Mouse (Mus musculus): ENCODE data around the gene Kel. TPM values are rescaled to one million over a fixed set of nuclear protein-coding genes. Genes with fewer than 3 reads are reported as not detected.

Gene Kel
- polyA plus RNA-seq, 1 experiment: not detected

GRCm38 (mm10) chr6:41662320-41662719 lies 41.8 kb downstream of the Kel start:
- Histone ChIP-seq H3ac (ENCODE audit: control insufficient read depth, insufficient read length) (no peak overlapping the region), H3K27me3 (ENCODE audit: control insufficient read depth, insufficient read depth, insufficient read length) (peaks cover 5% of the 10 kb centered on the region), H3K79me2 (ENCODE audit: control insufficient read depth, insufficient read depth) (no peaks in the 10 kb centered on the region), H3K4me2 (ENCODE audit: low read depth) (no peak overlapping the region), H3K36me3 (ENCODE audit: control insufficient read depth, insufficient read depth) (no peaks in the 10 kb centered on the region), H3K4me3 (no peak overlapping the region)
- no peak for TF ChIP-seq POLR2AphosphoS2 (IDR thresholded peaks at IDR 0.05; ENCODE audit: insufficient read length, low read depth)

GRCm38 (mm10) chr6:41658487-41658886 lies 45.7 kb downstream of the Kel start:
- Histone ChIP-seq H3ac (ENCODE audit: control insufficient read depth, insufficient read length) (no peak overlapping the region), H3K4me3 (no peak overlapping the region), H3K79me2 (ENCODE audit: control insufficient read depth, insufficient read depth) (no peaks in the 10 kb centered on the region), H3K4me2 (ENCODE audit: low read depth) (no peak overlapping the region), H3K27me3 (ENCODE audit: control insufficient read depth, insufficient read depth, insufficient read length) (no peaks in the 10 kb centered on the region), H3K36me3 (ENCODE audit: control insufficient read depth, insufficient read depth) (no peaks in the 10 kb centered on the region)
- no peak for TF ChIP-seq CEBPB (IDR thresholded peaks at IDR 0.05; ENCODE audit: insufficient read depth, poor library complexity, severe bottlenecking)
- no peak for TF ChIP-seq TCF12 (IDR thresholded peaks at IDR 0.05; ENCODE audit: insufficient read depth, poor library complexity, severe bottlenecking)
- no peak for TF ChIP-seq POLR2A (IDR thresholded peaks at IDR 0.05; ENCODE audit: insufficient read length, low read depth)
- no peak for TF ChIP-seq MYOD1 (IDR thresholded peaks at IDR 0.05; ENCODE audit: control insufficient read depth in 1 of 3, insufficient read length in 2 of 3, low read depth in 2 of 3)
- TF ChIP-seq REST (IDR thresholded peaks at IDR 0.05; ENCODE audit: insufficient read depth, insufficient read length): no peak
- TF ChIP-seq MYOG (IDR thresholded peaks at IDR 0.05; ENCODE audit: control insufficient read depth in 1 of 3, insufficient read depth in 1 of 3, insufficient read length in 2 of 3, low read depth in 2 of 3): no peak
- no peak for TF ChIP-seq TCF3 (IDR thresholded peaks at IDR 0.05; ENCODE audit: insufficient read length, low read depth)
- TF ChIP-seq POLR2AphosphoS2 (IDR thresholded peaks at IDR 0.05; ENCODE audit: insufficient read length, low read depth): no peak

- Histone ChIP-seq H3K4me3 (no peak overlapping the region), H3K36me3 (ENCODE audit: control insufficient read depth, insufficient read depth) (no peaks in the 10 kb centered on the region), H3K79me2 (ENCODE audit: control insufficient read depth, insufficient read depth) (no peaks in the 10 kb centered on the region), H3K4me2 (ENCODE audit: low read depth) (no peak overlapping the region), H3ac (ENCODE audit: control insufficient read depth, insufficient read length) (no peak overlapping the region), H3K27me3 (ENCODE audit: control insufficient read depth, insufficient read depth, insufficient read length) (no peaks in the 10 kb centered on the region)
- TF ChIP-seq MYOG (IDR thresholded peaks at IDR 0.05; ENCODE audit: control insufficient read depth in 1 of 3, insufficient read depth in 1 of 3, insufficient read length in 2 of 3, low read depth in 2 of 3) (no peak), REST (IDR thresholded peaks at IDR 0.05; ENCODE audit: insufficient read depth, insufficient read length) (no peak), POLR2AphosphoS2 (IDR thresholded peaks at IDR 0.05; ENCODE audit: insufficient read length, low read depth) (no peak), SRF (IDR thresholded peaks at IDR 0.05; ENCODE audit: control insufficient read depth, insufficient read length, low read depth) (no peak), MAX (IDR thresholded peaks at IDR 0.05; ENCODE audit: low read depth) (no peak), CEBPB (IDR thresholded peaks at IDR 0.05; ENCODE audit: insufficient read depth, poor library complexity, severe bottlenecking) (no peak), TCF3 (IDR thresholded peaks at IDR 0.05; ENCODE audit: insufficient read length, low read depth) (no peak), MYOD1 (IDR thresholded peaks at IDR 0.05; ENCODE audit: control insufficient read depth in 1 of 3, insufficient read length in 2 of 3, low read depth in 2 of 3) (no peak), E2F4 (IDR thresholded peaks at IDR 0.05; ENCODE audit: insufficient read depth) (no peak), TCF12 (IDR thresholded peaks at IDR 0.05; ENCODE audit: insufficient read depth, poor library complexity, severe bottlenecking) (no peak), USF1 (IDR thresholded peaks at IDR 0.05; ENCODE audit: low read depth) (no peak), POLR2A (IDR thresholded peaks at IDR 0.05; ENCODE audit: insufficient read length, low read depth) (no peak)
Measured at GRCm38 (mm10) chr6:41654648-41655047, 49.5 kb downstream of the Kel start.

GRCm38 (mm10) chr6:41653173-41653572 lies 51.0 kb downstream of the Kel start:
- no peaks in the 10 kb centered on the region for H3K27me3 ChIP-seq (ENCODE audit: control insufficient read depth, insufficient read depth, insufficient read length)
- H3K79me2 ChIP-seq (ENCODE audit: control insufficient read depth, insufficient read depth): no peaks in the 10 kb centered on the region
- no peak overlapping the region for H3ac ChIP-seq (ENCODE audit: control insufficient read depth, insufficient read length)
- H3K4me3 ChIP-seq: no peak overlapping the region
- no peaks in the 10 kb centered on the region for H3K36me3 ChIP-seq (ENCODE audit: control insufficient read depth, insufficient read depth)
- TF ChIP-seq USF1 (IDR thresholded peaks at IDR 0.05; ENCODE audit: low read depth) (no peak), SRF (IDR thresholded peaks at IDR 0.05; ENCODE audit: control insufficient read depth, insufficient read length, low read depth) (no peak), POLR2AphosphoS2 (IDR thresholded peaks at IDR 0.05; ENCODE audit: insufficient read length, low read depth) (no peak), TCF12 (IDR thresholded peaks at IDR 0.05; ENCODE audit: insufficient read depth, poor library complexity, severe bottlenecking) (no peak), REST (IDR thresholded peaks at IDR 0.05; ENCODE audit: insufficient read depth, insufficient read length) (no peak)
- H3K4me2 ChIP-seq (ENCODE audit: low read depth): no peak overlapping the region

- TF ChIP-seq REST (IDR thresholded peaks at IDR 0.05; ENCODE audit: insufficient read depth, insufficient read length): no peak
- TF ChIP-seq TCF3 (IDR thresholded peaks at IDR 0.05; ENCODE audit: insufficient read length, low read depth): no peak
- no peak for TF ChIP-seq MAX (IDR thresholded peaks at IDR 0.05; ENCODE audit: low read depth)
- no peak for TF ChIP-seq SRF (IDR thresholded peaks at IDR 0.05; ENCODE audit: control insufficient read depth, insufficient read length, low read depth)
- no peak for TF ChIP-seq POLR2AphosphoS2 (IDR thresholded peaks at IDR 0.05; ENCODE audit: insufficient read length, low read depth)
- no peak for TF ChIP-seq MYOG (IDR thresholded peaks at IDR 0.05; ENCODE audit: control insufficient read depth in 1 of 3, insufficient read depth in 1 of 3, insufficient read length in 2 of 3, low read depth in 2 of 3)
- no peak for TF ChIP-seq CEBPB (IDR thresholded peaks at IDR 0.05; ENCODE audit: insufficient read depth, poor library complexity, severe bottlenecking)
- no peak for TF ChIP-seq E2F4 (IDR thresholded peaks at IDR 0.05; ENCODE audit: insufficient read depth)
- TF ChIP-seq POLR2A (IDR thresholded peaks at IDR 0.05; ENCODE audit: insufficient read length, low read depth): no peak
- TF ChIP-seq MYOD1 (IDR thresholded peaks at IDR 0.05; ENCODE audit: control insufficient read depth in 1 of 3, insufficient read length in 2 of 3, low read depth in 2 of 3): no peak
- no peak for TF ChIP-seq USF1 (IDR thresholded peaks at IDR 0.05; ENCODE audit: low read depth)
- TF ChIP-seq TCF12 (IDR thresholded peaks at IDR 0.05; ENCODE audit: insufficient read depth, poor library complexity, severe bottlenecking): no peak
- H3K4me3 ChIP-seq: no peak overlapping the region
- H3K4me2 ChIP-seq (ENCODE audit: low read depth): no peak overlapping the region
- H3K36me3 ChIP-seq (ENCODE audit: control insufficient read depth, insufficient read depth): no peaks in the 10 kb centered on the region
- H3K79me2 ChIP-seq (ENCODE audit: control insufficient read depth, insufficient read depth): no peaks in the 10 kb centered on the region
- H3ac ChIP-seq (ENCODE audit: control insufficient read depth, insufficient read length): no peak overlapping the region
- H3K27me3 ChIP-seq (ENCODE audit: control insufficient read depth, insufficient read depth, insufficient read length): no peaks in the 10 kb centered on the region
Measured at GRCm38 (mm10) chr6:41646672-41647071, 57.5 kb downstream of the Kel start.

Data from myocyte (in vitro differentiated cells).